Mouse (Mus musculus) midbrain, postnatal 0 days (tissue): Measurements from ENCODE around the gene Zmiz1. TPM values are rescaled to one million over a fixed set of nuclear protein-coding genes. Genes with fewer than 3 reads are reported as not detected.

ENCODE experiments used
- ATAC-seq: fragments of 200-750 bp; cut with Nextera tagmentation; 2 replicates; pipeline ENCODE4 v1.8.0; 2017; ENCODE audit warnings: moderate number of reproducible peaks, mild to moderate bottlenecking, moderate TSS enrichment, moderate library complexity; ENCODE audit not compliant: low FRiP score
- DNase-seq: peaks from one replicate; pipeline ENCODE4 v3.0.0-alpha.2; 2015; ENCODE audit warnings: low spot score
- H3K27ac ChIP-seq: fragments of 300-500 bp; sonication (generic); 2 replicates; pipeline ENCODE4 v1.5.1; 2014; ENCODE audit warnings: low read depth, mild to moderate bottlenecking, low read length, mixed read lengths
- H3K27me3 ChIP-seq: fragments of 300-500 bp; sonication (generic); 2 replicates; pipeline ENCODE4 v1.6.1; 2014; ENCODE audit warnings: low read length, control low read depth, mixed read lengths; ENCODE audit not compliant: insufficient read depth
- H3K36me3 ChIP-seq: fragments of 300-500 bp; sonication (generic); 2 replicates; pipeline ENCODE4 v1.6.1; 2014; ENCODE audit warnings: low read length, control low read depth, mixed read lengths; ENCODE audit not compliant: insufficient read depth
- H3K4me1 ChIP-seq: fragments of 300-500 bp; sonication (generic); 2 replicates; pipeline ENCODE4 v1.6.1; 2014; ENCODE audit warnings: mild to moderate bottlenecking, control low read depth, antibody characterized with exemption, low read length, mixed read lengths; ENCODE audit not compliant: insufficient read depth
- H3K4me2 ChIP-seq: fragments of 300-500 bp; sonication (generic); 2 replicates; pipeline ENCODE4 v1.6.1; 2014; ENCODE audit warnings: low read depth, mild to moderate bottlenecking, low read length, mixed read lengths; ENCODE audit not compliant: poor library complexity, severe bottlenecking
- H3K4me3 ChIP-seq: fragments of 300-500 bp; sonication (generic); 2 replicates; pipeline ENCODE4 v1.5.1; 2014; ENCODE audit warnings: low read depth, mild to moderate bottlenecking, low read length, moderate library complexity
- H3K9ac ChIP-seq: fragments of 300-500 bp; sonication (generic); replicated peaks from 2 replicates; pipeline ENCODE4 v1.6.1; 2014; ENCODE audit warnings: mild to moderate bottlenecking, low read length, moderate library complexity, mixed read lengths; ENCODE audit not compliant: poor library complexity, severe bottlenecking
- H3K9me3 ChIP-seq: fragments of 300-500 bp; sonication (generic); 2 replicates; pipeline ENCODE4 v1.6.1; 2016; ENCODE audit warnings: low read length, control low read depth
- CTCF ChIP-seq: IDR thresholded peaks from 2 replicates; pipeline ENCODE4 v1.5.1; 2016; ENCODE audit warnings: antibody characterized with exemption, mild to moderate bottlenecking
- WGBS: fragments of 180-500 bp; shearing (Covaris S2); extraction: QIAGEN DNeasy Blood & Tissue Kit; methylation state at CpG from one replicate; pipeline ENCODE4 v1.1.7; 2014; 5-methylcytosine and 5-hydroxymethylcytosine counted together
- polyA plus RNA-seq: library from polyadenylated mRNA; unstranded; fragments of >200 nt; fragmentation: Nextera tagmentation; extraction: Ambion mirVana; gene quantifications from 2 replicates; pipeline ENCODE4 v1.2.1, GENCODE M21; 2015
- total RNA-seq: library from RNA; depleted of rRNA; stranded (reverse); fragments of >200 nt; gene quantifications from 2 replicates; pipeline ENCODE4 v1.2.3, GENCODE M21; 2014

Zmiz1 gene
- total and polyA plus RNA-seq, 2 experiments from 2014 or later: 51.7 to 130 TPM

GRCm38 (mm10) chr14:25518645-25519044 lies 59.7 kb downstream of the Zmiz1 start:
- TF ChIP-seq CTCF: no peak
- Histone ChIP-seq H3K9ac (no peak overlapping the region), H3K27me3 (no peaks in the 10 kb centered on the region), H3K36me3 (0 out of 2 replicates have a peak, but pooled peaks cover 4% of the 10 kb centered on the region), H3K4me1 (0 out of 2 replicates have a peak, but pooled peaks cover 14% of the 10 kb centered on the region), H3K4me3 (no peak overlapping the region), H3K4me2 (no peak overlapping the region), H3K27ac (no peak overlapping the region), H3K9me3 (no peaks in the 10 kb centered on the region)
- 78% methylated on average over 5 of the region's 5 CpGs for WGBS
- DNase-seq (no peak), ATAC-seq (no peak)

GRCm38 (mm10) chr14:25519656-25520055 lies 60.7 kb downstream of the Zmiz1 start:
- no peak for TF ChIP-seq CTCF
- DNase-seq: no peak
- no peak for ATAC-seq
- no peak overlapping the region for H3K4me3 ChIP-seq
- 0 out of 2 replicates have a peak, but pooled peaks cover 14% of the 10 kb centered on the region for H3K4me1 ChIP-seq
- H3K36me3 ChIP-seq: 0 out of 2 replicates have a peak, but pooled peaks cover 4% of the 10 kb centered on the region
- no peak overlapping the region for H3K9ac ChIP-seq
- no peak overlapping the region for H3K27ac ChIP-seq
- WGBS: 61% methylated on average over 4 of the region's 4 CpGs
- no peak overlapping the region for H3K4me2 ChIP-seq
- no peaks in the 10 kb centered on the region for H3K27me3 ChIP-seq
- H3K9me3 ChIP-seq: no peaks in the 10 kb centered on the region

- H3K27me3 ChIP-seq: no peaks in the 10 kb centered on the region
- ATAC-seq (no peak), DNase-seq (no peak)
- H3K4me1 ChIP-seq: 0 out of 2 replicates have a peak, but pooled peaks cover 17% of the 10 kb centered on the region
- 56% methylated on average over 4 of the region's 4 CpGs for WGBS
- H3K4me2 ChIP-seq: no peak overlapping the region
- 0 out of 2 replicates have a peak overlapping the region, but pooled peaks have one; percentile 6 for H3K27ac ChIP-seq
- no peak overlapping the region for H3K4me3 ChIP-seq
- H3K9ac ChIP-seq: peak overlapping the region; percentile 36; the same call in 1 of the 2 replicates
- H3K36me3 ChIP-seq: 0 out of 2 replicates have a peak, but pooled peaks cover 4% of the 10 kb centered on the region
- H3K9me3 ChIP-seq: no peaks in the 10 kb centered on the region
- TF ChIP-seq CTCF: no peak
These were observed 61.6 kb downstream of the Zmiz1 start for GRCm38 (mm10) chr14:25520589-25520988.

- TF ChIP-seq CTCF: no peak
- 0 out of 2 replicates have a peak overlapping the region, but pooled peaks have one; percentile 6 for H3K27ac ChIP-seq
- H3K4me2 ChIP-seq: no peak overlapping the region
- 0 out of 2 replicates have a peak, but pooled peaks cover 17% of the 10 kb centered on the region for H3K4me1 ChIP-seq
- 18% methylated on average over 9 of the region's 9 CpGs for WGBS
- 0 out of 2 replicates have a peak, but pooled peaks cover 4% of the 10 kb centered on the region for H3K36me3 ChIP-seq
- H3K4me3 ChIP-seq: no peak overlapping the region
- ATAC-seq (no peak), DNase-seq (peak; percentile 52)
- no peaks in the 10 kb centered on the region for H3K27me3 ChIP-seq
- no peaks in the 10 kb centered on the region for H3K9me3 ChIP-seq
- H3K9ac ChIP-seq: peak overlapping the region; percentile 36; the same call in 1 of the 2 replicates
These were observed 62.0 kb downstream of the Zmiz1 start for GRCm38 (mm10) chr14:25520991-25521390.

- Histone ChIP-seq H3K36me3 (0 out of 2 replicates have a peak, but pooled peaks cover 4% of the 10 kb centered on the region), H3K9ac (no peak overlapping the region), H3K9me3 (no peaks in the 10 kb centered on the region), H3K27me3 (no peaks in the 10 kb centered on the region), H3K27ac (no peak overlapping the region), H3K4me1 (0 out of 2 replicates have a peak, but pooled peaks cover 17% of the 10 kb centered on the region), H3K4me3 (no peak overlapping the region), H3K4me2 (no peak overlapping the region)
- ATAC-seq (no peak), DNase-seq (no peak)
- TF ChIP-seq CTCF: no peak
- WGBS: 56% methylated on average over 4 of the region's 4 CpGs
These were observed 62.5 kb downstream of the Zmiz1 start for GRCm38 (mm10) chr14:25521500-25521899.

- no peak overlapping the region for H3K4me2 ChIP-seq
- 0 out of 2 replicates have a peak, but pooled peaks cover 4% of the 10 kb centered on the region for H3K36me3 ChIP-seq
- H3K27ac ChIP-seq: no peak overlapping the region
- H3K9me3 ChIP-seq: no peaks in the 10 kb centered on the region
- peak; percentile 13; the same call in 1 of the 2 replicates for TF ChIP-seq CTCF
- no peak for DNase-seq
- no peak for ATAC-seq
- H3K27me3 ChIP-seq: no peaks in the 10 kb centered on the region
- H3K4me3 ChIP-seq: no peak overlapping the region
- 40% methylated on average over 4 of the region's 4 CpGs for WGBS
- no peak overlapping the region for H3K9ac ChIP-seq
- 0 out of 2 replicates have a peak, but pooled peaks cover 17% of the 10 kb centered on the region for H3K4me1 ChIP-seq
These were observed 63.4 kb downstream of the Zmiz1 start for GRCm38 (mm10) chr14:25522415-25522814.
